Mouse (Mus musculus) left cerebral cortex, adult 9 months (tissue): Measurements from ENCODE around the gene Tsc22d2.

Source experiments
- DNase-seq, 2 experiments: peaks; one replicate each; pipeline ENCODE4 v3.0.0; 2022; ENCODE audit warnings: low spot score in 2 of 2

The Tsc22d2 gene

DNA sequence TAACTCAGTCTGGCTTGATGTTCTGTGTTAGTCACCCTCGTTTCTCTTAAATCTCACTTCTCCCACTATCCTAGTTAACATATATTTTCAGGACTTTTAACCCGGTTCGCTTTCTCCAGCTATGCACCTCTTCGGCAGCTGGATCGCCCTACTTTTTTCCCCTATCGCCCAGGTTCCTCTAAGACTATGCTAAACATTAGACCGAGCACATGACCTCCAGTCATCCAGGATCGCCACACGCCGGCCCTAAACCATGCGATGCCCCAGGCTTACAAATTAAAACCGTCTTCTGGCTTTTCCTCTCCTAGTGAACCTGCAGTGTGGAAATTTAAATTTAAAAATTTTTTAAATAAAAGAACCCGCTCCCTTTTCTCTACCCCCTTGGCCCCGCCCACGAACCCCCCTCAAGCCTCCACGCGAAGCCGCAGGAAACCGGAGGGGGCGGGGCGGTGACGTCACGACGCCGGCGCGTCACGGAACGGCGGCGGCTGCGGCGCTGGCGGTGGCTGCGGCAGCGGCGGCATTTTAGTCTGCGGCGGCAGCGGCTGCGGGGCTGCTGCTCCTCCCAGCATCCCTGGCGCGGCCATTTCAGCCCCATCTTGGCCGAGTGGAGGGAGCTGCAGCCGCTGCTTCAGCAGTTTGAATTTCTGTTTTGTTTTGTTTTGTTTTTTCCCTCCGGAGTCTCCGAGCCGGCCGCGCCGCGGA, at the start of gene Tsc22d2:
Gene Tsc22d2 (plus strand): TSS at position 482 of the 705 bp plus-strand sequence.
- DNase-seq: peak; percentile 81 to 96

DNA sequence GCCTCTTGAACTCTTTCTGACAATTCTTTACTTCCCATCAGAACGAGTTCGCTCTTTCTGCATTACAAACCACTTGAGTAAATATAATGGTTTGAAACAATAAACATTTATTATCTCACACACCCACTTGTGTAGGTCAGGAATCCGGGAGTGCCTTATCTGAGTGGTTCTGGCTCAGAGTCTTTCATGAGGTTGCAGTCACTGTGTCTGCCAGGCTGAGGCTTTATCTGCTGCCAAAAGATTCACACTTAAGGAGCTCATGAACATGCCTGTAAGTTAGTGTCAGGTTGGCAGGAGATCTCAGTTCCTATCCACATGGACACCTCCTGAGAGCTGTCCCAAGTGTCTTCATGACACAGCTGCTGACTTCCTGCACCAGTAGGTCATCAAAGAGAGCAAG, 47.8 kb upstream of the Tsc22d2 start:
- DNase-seq: no peak

DNA sequence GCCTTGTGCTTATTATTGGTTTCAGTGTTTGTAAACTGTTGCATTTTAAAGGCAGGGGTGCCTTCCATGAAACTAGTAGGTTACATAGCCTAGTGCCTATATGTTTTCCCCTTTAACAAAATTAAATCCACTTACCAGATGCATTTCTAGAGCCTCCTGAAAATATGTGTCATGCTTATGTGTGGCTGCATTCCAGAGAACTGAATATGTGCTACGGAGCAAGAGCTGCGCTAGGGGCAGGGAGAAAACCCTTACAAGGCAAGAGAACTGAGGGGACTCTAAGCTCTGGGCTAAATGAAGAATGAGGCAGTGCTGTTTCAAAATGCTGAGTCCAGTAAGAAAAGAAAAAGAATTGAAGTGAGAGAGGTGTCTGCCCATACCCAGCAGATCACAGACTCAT, 43.7 kb upstream of the Tsc22d2 start:
- no peak for DNase-seq

DNA sequence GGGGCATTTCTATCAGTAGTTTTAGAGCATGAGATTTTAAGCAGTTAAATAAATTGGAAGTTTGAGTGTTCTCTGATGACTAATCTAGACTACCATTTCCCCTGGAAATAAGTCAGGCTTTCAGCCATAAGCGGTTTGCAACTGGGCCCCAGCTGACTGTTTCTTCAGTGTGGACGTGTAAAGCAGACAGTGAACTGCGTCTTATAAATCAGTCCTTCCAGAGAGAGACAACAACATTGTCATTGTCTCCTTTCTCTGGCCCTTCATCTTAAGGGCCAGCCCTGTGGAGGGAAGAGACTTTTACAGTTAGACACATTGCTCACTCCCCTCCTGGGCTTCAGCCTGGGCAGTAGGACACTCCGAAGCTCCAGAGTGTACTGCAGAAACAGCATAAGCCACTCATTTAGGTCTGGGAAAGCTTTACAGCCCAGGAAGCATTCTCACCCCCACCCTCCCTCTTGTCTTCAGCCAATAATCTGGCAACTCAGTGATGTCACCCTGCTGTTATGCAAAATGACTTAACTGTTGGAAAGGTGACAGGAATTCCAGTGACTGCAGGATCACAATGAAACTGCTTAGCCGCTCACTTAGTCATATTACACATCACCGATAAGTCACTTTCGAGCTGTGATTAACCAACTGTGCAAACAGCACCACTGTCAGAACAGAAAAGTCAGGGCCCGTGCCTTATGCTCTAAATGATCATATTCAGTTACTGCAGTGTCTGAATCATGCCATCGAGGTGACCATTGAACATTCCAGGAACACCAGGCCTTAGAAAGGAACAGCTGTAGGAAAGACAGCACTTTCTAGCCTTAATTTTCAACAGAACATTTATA, 42.2 kb upstream of the Tsc22d2 start:
- DNase-seq: peak; percentile 7 to 13

DNA sequence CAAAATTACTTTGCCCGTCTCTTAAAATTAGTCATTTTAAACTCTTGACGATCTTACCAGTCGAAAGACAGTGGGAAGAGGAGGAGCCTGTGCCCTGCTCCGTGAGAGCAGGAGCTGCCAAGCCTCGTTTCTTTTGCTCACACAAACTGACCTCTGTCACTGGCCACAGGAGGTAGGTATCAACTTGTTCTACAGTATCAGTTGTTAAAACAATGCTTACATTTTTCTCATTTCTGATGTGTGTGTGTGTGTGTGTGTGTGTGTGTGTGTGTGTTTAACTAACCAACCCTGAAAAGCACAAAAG, 41.7 kb upstream of the Tsc22d2 start:
- DNase-seq: no peak

DNA sequence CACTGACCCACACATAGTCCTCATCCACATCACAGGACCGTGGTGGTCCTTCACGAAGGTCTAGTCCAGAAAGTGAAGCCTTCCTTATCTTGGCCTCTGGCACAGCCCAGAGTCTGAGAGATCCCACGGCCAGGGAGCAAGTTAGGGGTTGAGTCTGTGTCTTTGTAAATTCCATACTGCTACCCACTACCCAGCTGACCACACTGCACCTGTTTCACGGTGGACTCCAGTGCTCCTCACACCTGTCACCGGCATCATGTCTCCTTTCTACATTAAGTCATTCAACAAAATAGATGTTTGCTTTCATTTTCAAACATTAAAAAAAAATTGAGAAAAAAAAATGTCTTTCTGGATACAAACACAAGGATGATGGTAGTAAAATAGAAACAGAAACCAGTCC, 40.2 kb upstream of the Tsc22d2 start:
- no peak for DNase-seq

DNA sequence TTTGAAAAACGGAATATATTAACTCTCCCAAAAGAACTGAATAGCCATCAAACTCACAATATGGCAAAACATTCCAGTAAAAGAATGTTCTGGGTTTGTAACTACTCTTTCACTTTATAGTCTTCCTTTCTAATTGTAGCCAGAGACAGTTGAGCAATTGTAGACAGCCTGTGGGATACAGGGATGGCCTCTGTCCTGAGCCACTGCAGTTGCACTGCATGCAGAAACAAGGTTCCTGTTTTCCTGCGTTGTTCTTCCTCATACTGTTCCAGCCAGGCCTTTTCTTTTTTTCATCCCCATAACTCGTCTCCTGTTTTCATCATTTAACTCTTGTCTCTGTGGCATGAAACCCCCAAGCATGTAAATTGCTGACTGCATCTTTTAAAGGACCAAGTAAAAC, 37.8 kb upstream of the Tsc22d2 start:
- DNase-seq: no peak

DNA sequence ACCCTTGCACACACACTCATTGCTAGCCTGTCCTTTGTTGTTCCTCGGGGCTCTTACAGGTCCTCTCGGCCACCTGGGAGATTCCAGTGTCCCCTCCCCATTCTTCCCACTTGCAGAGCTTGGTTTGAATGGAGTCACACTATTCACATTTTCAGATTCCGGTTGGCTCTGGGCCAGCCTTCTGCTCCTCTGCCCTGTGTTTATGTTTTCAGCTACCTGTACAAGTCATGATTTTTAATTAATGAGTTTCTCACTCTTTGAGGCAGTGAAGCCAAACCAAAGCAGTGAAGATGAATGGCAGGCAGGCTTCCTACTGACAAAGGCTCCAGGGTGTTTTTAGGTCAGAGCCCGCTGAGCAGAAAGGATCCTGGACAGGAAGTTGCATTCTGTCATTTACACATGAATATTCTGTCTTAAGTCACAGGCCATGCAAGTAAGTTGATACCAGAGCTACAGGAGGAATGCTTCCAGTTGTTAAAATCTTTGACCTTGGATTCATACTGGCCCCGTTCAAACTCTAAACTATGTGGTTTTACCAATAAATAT, 36.9 kb upstream of the Tsc22d2 start:
- no peak for DNase-seq

DNA sequence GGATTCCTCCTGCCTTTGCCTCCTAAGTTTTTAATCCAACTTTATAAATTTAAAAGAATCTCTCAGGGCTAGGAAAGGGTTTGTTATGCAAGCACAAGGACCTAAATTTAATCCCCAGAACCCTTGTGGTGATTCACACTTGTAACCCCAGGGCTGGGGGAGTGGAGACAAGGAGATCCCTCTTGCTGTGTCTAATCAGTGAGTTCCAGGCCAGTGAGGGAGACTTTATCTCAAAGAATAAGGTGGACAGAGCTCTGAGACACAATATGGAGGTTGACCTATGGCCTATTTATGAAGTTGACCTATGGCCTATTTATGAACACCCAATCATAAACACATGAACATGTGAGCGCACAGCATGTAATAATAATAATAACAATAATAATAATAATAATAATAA, 31.8 kb upstream of the Tsc22d2 start:
- no peak for DNase-seq

DNA sequence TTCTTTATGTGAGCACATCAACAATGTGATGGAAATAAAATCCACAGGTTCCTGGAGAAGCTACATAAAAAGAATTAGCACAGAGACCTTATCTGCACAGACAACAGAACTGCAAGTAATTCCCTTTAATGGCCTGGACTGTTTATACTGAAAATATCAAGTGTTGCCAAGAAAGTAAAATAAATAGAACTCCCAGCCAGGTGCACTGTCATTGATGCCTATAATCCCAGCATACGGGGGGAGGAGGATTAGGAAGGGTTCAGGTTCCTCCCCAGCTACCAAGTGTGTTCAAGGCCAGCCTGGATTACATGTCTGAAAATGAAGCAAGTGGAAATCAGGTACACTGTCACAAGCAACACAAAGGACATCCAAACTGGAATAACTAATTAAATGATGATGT, 29.5 kb upstream of the Tsc22d2 start:
- DNase-seq: no peak

DNA sequence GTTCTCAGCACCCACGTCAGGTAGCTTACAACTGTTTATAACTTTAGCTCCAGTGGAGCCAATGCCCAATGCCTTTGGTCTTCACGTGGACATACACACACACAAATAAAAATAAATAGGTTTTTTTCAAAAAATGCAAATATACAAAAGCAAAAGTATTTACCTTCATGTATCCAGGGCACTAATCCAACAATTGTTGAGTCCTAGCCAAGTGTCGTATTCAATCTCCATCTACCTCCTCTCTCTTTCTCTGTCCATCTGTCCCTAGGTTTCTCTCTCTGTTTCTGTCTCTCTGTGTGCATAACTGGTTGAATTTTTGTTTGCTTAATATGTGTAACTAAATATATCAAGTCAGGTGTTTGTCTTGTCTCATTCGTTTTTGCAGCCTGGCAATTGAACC, 25.8 kb upstream of the Tsc22d2 start:
- no peak for DNase-seq

DNA sequence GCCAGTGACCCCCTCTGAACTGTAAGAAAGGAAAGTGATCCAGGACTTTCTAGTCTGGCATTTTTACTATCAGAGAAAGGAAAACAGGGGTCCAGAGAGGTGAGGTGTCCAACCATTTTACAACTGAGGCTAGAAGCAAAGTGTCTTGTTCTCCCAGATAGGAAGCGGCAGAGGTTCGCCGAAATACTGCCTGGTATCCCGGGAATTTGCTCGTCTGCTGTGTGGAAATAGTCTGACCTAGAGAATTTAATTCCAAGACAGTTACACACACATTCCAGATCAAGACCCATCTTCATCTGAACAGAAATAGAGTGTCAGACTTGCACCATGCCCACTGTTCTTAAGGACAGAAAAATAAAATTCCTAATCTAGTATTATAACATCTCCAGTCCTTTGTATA, 16.0 kb upstream of the Tsc22d2 start:
- no peak for DNase-seq

DNA sequence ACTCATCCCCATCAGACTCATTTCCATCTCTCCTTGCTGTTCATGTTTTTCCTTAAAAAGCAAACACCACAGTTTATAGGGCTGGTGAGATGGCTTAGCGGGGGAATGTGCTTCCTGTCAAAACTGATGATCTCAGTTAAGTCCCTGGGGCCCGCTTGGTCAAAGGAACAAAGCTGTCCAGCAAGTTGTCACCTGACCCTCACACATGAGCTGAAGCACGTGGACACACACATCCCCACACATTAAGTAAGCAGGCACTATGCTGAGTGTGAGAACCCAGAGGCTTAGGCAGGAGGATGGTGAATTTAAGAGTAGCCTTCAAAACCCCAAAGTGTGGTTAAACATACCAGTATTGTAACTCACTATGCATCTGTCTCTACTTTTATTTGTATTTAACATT, 14.6 kb upstream of the Tsc22d2 start:
- no peak for DNase-seq

DNA sequence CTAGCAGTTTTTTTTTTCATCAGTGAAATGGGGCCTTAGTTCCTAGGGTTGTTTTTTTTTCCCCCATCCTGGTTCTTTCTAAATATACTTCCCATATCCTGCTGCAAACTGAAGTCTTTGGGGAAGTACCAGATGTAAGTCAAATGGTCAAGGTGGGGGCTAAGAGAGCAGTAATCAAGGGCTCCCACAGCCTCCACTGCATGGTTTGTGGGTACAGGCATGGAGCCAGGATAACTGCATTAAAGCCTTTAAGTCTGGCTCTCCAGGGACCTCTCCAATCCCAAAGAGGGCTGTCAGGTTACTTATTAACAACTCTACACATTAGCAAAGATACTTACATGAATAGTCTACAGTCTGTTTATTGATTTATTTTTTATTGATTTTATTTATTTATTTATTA, 2.8 kb upstream of the Tsc22d2 start:
- DNase-seq: no peak

DNA sequence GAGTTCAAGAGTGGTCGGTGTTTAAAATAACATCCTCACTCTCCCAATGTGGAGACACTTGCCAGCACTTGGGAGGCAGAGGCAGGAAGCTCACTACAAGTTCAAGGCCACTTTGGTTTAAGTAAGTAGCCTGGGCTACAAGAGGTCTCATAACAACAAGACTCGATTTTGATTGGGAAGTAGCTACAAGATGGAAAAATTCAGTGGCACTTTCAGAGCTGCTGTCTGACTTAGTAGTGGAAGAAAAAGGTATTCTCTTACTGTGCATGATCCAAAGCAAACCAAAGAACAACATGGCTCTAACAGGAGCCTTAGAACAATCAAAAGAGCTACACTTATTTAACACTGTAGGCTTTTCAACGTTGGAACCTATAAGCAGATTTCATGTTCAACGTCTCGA, 844 bp upstream of the Tsc22d2 start:
- DNase-seq: no peak

DNA sequence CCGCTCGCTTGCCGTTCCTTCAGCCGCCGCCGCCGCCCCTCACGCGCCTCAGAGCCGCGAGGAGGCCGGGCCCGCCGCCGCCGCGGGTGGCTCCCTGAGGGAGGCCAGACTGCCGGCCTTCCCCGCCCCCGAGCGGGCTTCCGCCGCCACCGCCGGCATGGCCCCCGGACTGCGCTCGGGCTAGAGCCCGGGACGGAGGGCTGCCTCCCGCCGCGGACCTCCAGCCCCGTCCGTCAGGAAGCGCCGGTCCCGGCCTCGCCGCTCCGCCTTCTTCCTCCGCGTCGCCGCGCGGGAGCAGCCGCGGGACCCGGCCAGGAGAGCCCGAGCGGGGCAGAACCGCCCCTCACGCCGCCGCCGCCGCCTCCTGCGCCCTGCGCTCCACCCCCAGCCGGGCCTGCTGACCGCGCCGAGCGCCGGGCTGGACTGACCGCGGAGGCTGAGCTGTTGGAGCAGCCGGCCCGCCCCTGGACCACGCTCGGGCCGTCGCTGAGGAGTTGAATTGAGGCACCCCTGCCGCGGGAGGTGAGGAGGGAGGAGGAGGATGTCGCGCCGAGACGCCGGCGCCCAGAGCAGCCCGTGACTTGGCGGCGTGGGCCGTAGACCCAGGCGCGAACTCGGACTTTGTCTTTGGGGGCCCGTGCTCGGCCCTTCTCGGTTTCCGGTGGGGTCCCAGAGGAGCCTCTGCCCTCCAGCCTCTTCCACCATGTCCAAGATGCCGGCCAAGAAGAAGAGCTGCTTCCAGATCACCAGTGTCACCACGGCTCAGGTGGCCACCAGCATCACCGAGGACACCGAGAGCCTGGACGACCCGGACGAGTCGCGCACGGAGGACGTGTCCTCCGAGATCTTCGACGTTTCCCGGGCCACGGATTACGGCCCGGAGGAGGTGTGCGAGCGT, 720 bp downstream of the Tsc22d2 start:
- peak; percentile 32 to 67 for DNase-seq

DNA sequence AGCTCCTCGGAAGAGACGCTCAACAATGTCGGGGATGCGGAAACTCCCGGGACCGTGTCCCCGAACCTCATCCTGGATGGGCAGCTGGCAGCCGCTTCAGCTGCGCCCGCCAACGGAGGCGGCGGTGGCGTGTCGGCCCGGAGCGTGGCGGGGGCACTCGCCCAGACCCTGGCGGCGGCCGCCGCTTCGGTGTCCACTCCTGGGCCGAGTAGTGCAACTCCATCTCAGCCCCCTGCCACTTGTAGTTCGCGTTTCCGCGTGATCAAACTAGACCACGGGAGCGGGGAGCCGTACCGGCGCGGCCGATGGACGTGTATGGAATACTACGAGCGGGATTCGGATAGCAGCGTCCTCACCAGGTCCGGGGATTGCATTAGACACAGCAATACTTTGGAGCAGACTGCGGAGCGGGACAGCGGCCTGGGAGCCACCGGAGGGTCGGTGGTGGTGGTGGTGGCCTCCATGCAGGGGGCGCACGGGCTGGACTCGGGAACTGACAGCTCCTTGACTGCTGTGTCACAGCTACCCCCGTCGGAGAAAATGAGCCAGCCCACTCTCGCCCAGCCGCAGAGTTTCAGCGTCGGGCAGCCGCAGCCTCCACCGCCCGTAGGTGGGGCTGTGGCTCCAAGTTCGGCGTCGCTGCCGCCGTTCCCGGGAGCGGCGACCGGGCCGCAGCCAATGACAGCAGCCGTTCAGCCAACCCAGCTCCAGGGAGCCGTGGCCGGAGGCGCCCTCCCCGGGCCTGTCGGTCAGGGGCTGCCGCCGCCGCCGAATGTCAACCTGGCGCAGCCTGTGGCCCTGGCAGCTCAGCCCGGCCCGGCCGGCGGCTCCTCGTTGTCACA, 1.6 kb downstream of the Tsc22d2 start:
- peak; percentile 23 to 70 for DNase-seq

DNA sequence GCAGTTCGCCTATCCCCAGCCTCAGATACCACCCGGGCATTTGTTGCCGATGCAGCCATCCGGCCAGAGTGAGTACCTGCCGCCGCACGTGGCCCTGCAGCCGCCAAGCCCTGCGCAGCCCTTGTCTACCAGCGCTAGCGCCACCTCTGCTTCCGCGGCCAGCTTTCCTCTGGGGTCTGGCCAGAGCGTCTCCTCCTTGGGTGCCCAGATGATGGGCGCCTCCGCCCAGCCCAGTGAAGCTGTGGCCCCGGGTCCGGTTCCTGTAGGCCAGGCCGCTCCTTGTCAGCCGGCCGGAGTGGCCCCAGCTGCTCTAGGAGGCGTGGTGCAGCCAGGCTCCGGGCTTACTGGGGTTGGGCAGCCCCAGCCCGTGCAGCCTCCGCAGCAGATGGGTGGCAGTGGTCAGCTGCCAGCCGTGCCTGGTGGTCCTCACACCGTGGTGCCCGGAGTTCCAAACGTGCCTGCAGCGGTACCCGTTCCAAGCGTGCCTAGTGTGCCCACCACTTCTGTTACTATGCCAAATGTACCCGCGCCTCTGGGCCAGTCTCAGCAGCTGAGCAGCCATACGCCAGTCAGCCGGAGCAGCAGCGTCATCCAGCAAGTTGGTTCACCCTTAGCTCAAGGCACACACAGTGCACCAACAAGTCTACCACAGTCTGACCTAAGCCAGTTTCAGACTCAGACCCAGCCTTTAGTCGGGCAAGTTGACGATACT, 2.4 kb downstream of the Tsc22d2 start:
- peak; percentile 19 to 35 for DNase-seq

DNA sequence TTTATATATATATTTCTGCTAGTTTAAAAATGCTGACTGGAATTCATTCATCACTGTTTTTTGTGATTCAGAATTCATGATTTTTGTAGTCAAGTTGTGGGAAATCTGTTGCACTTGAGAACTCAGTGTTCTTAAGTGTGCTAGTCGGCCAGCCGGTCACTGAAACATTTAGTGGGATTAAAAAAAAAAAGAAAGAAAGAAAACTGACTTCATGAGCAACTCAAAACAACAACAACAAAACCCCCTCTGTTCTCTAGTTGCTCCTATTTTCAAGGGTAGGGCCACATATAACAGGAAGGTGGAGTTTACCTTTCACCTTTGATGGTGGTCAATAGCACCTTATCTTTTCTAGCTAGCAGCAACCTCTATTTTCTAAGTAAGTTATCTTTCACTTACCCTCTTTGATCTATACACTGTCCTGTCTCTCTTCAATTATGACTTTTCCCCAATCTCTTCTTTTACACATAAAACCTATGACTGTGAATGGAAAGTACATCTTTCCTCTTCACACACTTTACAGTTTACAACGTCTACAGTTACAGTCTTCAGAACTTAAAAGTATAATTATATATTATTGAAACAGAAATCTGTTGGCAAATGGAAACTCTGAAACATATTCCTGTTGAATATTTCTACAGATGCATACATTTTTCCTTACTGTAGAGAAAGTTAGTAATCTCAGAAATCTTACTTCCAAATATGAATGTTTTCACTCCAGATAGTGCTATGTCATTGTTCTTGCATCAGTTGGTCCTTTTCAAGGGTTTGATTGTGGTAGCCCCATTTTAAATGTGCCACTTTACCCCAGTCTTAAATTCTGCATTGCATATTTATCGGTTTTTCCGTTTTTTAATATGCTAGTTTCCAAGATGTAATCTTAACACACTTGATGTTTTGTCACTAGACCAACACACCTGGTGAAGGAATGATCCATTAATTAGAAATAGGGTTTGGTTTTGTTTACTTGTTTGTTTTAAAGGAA, 4.5 kb downstream of the Tsc22d2 start:
- no peak for DNase-seq
